Mouse (Mus musculus) cerebellum, adult (tissue): ENCODE results near the gene Hoxa5.

Experiments
- ATAC-seq: cut with Nextera tagmentation; 2 replicates; pipeline ENCODE4 v1.9.2; 2017; ENCODE audit warnings: mild to moderate bottlenecking, moderate library complexity, mixed read lengths; ENCODE audit not compliant: insufficient number of reproducible peaks, low FRiP score, low TSS enrichment

Hoxa5 gene

DNA sequence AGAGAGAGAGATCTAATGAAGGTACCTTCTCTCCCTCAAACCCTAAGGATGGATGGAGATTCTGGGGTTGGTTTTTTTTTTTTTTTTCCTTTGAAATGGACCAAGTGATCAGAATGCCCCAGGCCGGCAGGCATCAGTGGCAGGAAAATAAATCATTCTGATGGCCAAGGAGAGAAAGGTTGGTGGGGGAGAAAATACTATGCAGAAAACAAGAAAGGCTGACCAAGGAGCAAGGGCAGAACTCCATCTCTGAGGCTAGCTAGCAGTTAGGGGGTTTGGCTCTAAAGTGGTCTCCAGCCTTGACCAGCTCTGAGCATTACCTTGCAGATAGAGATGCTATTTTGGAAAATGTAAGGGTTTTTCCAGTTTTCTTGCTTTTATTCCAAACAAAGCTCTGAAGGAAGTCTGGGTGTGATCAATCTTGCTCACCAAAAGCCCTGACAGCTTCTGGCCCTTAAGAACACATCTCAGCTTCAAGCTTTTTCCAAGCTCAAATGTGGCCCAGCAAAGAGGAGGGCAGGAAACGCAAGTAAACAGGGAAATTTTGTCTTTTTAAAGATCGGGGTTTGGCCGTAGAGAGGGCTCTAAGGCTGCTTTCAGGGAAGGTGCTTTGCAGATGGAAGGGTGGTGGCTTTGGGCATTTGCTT is 37.8 kb downstream of the Hoxa5 start:
- no peak for ATAC-seq

GRCm38 (mm10) chr6:52165441-52166370 is 38.7 kb downstream of the Hoxa5 start:
- ATAC-seq = no peak

GRCm38 (mm10) chr6:52164626-52165440 is 39.6 kb downstream of the Hoxa5 start, which contains the start of gene Hoxa2:
Hoxa2 (minus strand) TSS chr6:52164831.
- no peak for ATAC-seq

- ATAC-seq = no peak
Observed at GRCm38 (mm10) chr6:52164051-52164625, 40.2 kb downstream of the Hoxa5 start.

DNA sequence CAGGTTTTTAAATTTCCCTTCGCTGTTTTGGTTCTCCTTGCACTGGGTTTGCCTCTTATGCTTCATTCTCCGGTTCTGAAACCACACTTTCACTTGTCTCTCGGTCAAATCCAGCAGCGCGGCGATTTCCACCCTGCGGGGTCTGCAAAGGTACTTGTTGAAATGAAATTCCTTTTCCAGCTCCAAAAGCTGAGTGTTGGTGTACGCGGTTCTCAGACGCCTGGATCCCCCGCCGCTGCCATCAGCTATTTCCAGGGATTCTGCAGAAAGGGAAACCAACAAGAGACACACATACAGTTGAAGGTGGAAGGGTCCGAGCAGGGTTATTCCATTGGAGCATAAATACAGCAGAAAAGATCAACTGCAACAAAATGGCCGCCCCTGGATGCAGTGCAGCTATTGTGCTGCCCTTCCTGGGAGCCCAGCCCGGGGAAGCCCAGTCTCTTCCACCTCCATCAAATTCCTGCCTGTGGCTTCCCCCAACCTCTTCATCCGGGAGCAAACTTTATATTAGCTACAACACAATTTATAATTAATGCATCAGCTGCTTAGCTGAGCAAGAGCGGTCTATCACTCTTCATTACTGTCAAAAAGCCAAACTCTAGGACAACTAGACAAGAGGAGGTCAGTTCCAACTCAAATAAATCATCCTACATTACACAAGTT is 40.9 kb downstream of the Hoxa5 start:
- ATAC-seq = no peak

DNA sequence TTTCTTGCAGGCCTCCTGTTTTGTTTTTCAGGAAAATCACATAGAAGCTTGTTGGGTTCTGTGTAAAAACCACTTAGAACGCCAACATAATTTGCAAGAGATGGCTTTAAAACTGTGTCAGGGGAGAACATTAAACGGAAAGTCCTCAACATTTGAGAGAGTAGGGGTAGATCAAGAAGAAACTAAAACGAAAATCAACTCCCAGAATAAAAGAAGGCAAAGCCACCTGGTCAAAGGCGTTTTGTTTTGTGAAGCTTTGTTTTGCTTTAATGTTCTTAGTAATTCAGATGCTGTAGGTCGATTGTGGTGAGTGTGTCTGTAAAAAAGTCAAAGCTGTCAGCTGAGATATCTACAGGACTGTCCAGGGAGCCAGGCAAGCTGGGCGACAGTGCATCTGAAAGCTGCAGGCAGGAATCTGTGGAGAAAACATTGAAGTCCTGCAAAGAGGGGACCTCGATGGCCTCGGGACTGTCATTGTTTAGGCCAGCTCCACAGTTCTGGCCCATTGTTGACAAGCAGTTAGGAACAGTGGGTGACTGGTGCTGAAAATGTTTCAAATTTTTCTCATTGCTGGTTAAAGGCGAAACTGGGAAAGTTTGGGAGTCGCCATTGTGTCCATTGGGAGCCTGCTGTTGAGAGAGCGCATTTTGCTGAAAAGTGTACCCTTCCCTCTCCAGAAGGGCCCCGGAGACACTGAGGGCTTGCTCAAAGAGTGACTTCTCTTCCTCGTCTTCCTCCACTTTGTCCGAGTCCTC is 41.6 kb downstream of the Hoxa5 start:
- ATAC-seq = no peak

DNA sequence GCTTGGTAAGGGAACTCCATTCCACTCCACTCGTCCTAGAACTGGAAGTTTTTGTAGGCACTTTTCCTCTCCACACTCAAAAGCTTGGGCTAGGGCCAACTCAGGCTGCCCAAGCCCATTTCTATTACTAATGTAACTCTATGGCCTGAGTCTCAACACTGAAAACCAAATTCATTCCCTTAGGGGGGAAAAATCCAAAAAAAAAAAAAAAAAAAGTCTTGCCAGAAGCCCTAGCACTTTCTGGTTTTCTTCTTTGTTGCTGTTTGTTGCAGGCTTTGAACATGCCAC is 42.4 kb downstream of the Hoxa5 start:
- ATAC-seq = no peak

- no peak for ATAC-seq
Observed at GRCm38 (mm10) chr6:52161336-52162092, 42.9 kb downstream of the Hoxa5 start.

DNA sequence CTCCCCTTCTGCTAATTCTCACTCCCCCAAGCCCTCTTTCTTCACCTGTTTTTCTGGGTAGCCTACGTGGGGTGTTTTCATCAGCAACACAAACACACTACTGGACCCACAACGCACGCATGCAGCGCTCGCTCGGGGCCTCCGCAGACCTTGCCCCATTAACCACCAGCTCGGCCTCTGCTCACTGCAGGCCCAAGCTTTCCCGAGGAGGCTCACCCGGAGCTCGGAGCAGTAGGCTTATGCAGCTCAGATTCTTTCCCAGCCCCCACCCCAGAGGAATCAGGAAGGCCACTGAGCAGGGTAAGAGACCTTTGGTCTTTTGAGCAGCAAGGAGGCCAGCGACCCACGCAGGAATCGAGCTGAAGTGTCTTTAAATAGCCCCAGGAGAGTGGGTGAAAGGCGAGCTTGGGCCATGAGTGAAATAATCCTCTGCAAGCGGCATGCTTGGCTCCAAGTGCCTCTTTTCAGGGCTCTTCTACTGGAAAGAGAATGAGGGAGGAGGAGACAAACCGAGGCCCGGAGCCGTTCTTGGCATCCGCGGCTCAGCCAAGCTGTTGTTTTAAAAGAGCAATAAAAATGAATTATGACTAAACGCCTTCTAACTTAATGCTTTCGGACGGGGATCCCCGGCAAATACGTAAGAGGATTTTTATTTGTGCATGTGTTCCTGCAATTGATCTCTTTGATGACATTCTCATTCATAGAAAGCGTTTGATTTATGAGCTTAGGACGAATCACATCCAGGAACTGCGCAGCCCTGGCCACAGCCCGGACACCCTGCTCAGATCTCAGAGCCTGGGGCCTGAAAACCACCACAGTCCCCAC is 43.7 kb downstream of the Hoxa5 start:
- no peak for ATAC-seq

GRCm38 (mm10) chr6:52159979-52160378 is 44.4 kb downstream of the Hoxa5 start:
- ATAC-seq = no peak

DNA sequence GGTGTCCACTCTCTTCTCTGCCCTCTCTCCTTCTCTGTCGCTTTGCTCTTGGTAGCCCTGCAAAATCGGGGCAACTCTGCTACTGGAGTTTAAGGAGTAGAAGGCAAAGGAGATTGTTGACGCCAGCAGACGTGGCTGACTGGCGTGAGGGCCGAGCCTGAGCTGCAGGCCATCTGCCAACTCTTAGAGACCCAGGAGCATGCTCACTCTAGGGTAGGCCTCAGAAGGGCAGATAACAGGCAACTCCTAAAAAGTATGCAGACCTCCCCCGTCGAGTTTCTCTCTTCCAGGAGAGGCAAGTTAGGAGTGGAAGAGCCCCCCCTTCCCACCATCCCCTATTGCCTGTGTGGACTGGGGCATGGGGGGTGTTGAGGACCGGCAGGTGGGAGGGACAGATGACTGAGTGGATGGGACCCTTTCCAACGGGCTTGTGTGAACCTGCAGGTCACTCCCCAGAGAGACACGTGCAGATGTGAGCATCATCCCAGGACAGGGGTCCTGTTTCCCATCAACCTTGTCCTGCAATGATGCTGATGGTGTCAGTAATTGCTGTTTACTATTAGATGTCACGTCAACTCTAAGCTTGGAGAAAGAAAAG is 45.1 kb downstream of the Hoxa5 start:
- ATAC-seq = no peak

- no peak for ATAC-seq
Observed at GRCm38 (mm10) chr6:52158276-52159051, 45.9 kb downstream of the Hoxa5 start, which contains the start of gene Hoxa1. Hoxa1 (minus strand) TSS chr6:52158317.

- ATAC-seq = no peak
Observed at GRCm38 (mm10) chr6:52157466-52158275, 46.7 kb downstream of the Hoxa5 start.

GRCm38 (mm10) chr6:52156551-52157200 is 47.7 kb downstream of the Hoxa5 start:
- no peak for ATAC-seq

GRCm38 (mm10) chr6:52155471-52155870 is 48.9 kb downstream of the Hoxa5 start:
- ATAC-seq = no peak
